Mouse (Mus musculus): ENCODE measurements around the gene Shprh. TPM values are rescaled to one million over a fixed set of nuclear protein-coding genes. Genes with fewer than 3 reads are reported as not detected.
"Not testable (repeated sequence)": the region's sequence is repeated elsewhere in the genome, so short reads cannot be mapped to it uniquely, and the experiment has no call there.

The Shprh gene
- polyA plus RNA-seq, 1 experiment from 2014 or later = 17.2 TPM

GRCm38 (mm10) chr10:11180077-11180476, 30.9 kb downstream of the Shprh start:
- no peaks in the 10 kb centered on the region for H3K9me3 ChIP-seq
- no peak overlapping the region for H3K4me3 ChIP-seq
- ATAC-seq (ENCODE audit: insufficient number of reproducible peaks, low FRiP score, low TSS enrichment, low read depth) = no peak
- no peak overlapping the region for H3K9ac ChIP-seq
- no peaks in the 10 kb centered on the region for H3K27me3 ChIP-seq
- H3K27ac ChIP-seq = no peak overlapping the region
- H3K4me1 ChIP-seq = no peaks in the 10 kb centered on the region
- no peak overlapping the region for H3K4me2 ChIP-seq
- WGBS = 94% methylated on average over 5 of the region's 5 CpGs
- H3K36me3 ChIP-seq = peaks cover 62% of the 10 kb centered on the region

DNA sequence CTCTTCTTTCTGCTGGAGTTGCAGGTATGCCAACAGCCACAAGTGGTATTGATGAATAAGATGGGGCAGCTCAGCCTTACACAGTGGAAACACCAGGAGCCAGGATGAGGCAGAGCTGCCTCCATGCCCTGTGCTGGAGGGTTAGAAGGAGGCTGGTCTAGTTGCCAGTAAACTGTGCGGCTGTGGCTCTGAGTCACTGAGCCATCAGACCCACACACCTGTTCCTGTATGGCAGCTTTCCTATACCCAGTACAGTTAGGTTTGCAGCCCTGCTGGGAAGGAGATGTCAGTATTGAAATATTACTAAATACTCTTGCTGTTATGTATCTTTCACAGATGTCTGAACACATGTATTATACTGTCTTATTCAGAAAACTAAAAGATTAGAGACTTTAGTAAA, 48.1 kb downstream of the Shprh start:
- Histone ChIP-seq H3K27ac (no peak overlapping the region), H3K36me3 (peaks cover 49% of the 10 kb centered on the region), H3K9me3 (no peaks in the 10 kb centered on the region), H3K4me3 (no peak overlapping the region), H3K4me2 (no peak overlapping the region), H3K27me3 (no peaks in the 10 kb centered on the region), H3K4me1 (no peaks in the 10 kb centered on the region), H3K9ac (no peak overlapping the region)
- ATAC-seq (ENCODE audit: insufficient number of reproducible peaks, low FRiP score, low TSS enrichment, low read depth) = no peak
- 83% methylated on average over 1 of the region's 1 CpGs for WGBS

DNA sequence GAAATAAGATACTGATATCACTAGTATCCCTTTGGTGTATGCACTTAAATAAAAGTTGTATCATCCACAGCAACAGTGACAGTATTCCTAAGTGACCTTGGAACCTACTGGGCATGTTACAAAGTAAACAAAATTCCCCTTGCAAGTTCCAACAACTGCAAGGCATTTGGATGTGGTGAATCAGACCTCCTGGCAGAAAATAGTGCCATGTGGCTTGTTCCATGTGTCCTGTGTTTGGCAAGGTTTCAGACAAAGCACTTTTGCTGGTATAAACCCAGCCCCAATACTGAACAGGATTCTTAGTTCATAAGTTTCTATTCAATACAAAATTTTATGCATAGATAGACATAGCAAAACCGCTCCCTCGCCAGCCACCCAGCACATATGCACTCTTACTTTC, 49.1 kb downstream of the Shprh start:
- Histone ChIP-seq H3K4me3 (no peak overlapping the region), H3K36me3 (peaks cover 51% of the 10 kb centered on the region), H3K9me3 (no peaks in the 10 kb centered on the region), H3K27me3 (no peaks in the 10 kb centered on the region), H3K9ac (no peak overlapping the region), H3K4me2 (no peak overlapping the region), H3K27ac (no peak overlapping the region), H3K4me1 (no peaks in the 10 kb centered on the region)
- ATAC-seq (ENCODE audit: insufficient number of reproducible peaks, low FRiP score, low TSS enrichment, low read depth) = no peak
- 89% methylated on average over 2 of the region's 2 CpGs for WGBS

- no peaks in the 10 kb centered on the region for H3K9me3 ChIP-seq
- H3K4me1 ChIP-seq = no peaks in the 10 kb centered on the region
- H3K27me3 ChIP-seq = no peaks in the 10 kb centered on the region
- H3K27ac ChIP-seq = no peak overlapping the region
- WGBS = 86% methylated on average over 4 of the region's 4 CpGs
- no peak overlapping the region for H3K9ac ChIP-seq
- H3K4me2 ChIP-seq = no peak overlapping the region
- H3K4me3 ChIP-seq = no peak overlapping the region
- ATAC-seq (ENCODE audit: insufficient number of reproducible peaks, low FRiP score, low TSS enrichment, low read depth) = no peak
- peaks cover 41% of the 10 kb centered on the region for H3K36me3 ChIP-seq
Measured at GRCm38 (mm10) chr10:11199980-11200379, 50.8 kb downstream of the Shprh start.

GRCm38 (mm10) chr10:11205883-11206282, 56.7 kb downstream of the Shprh start:
- 90% methylated on average over 2 of the region's 2 CpGs for WGBS
- ATAC-seq (ENCODE audit: insufficient number of reproducible peaks, low FRiP score, low TSS enrichment, low read depth); H3K4me2 ChIP-seq; H3K4me3 ChIP-seq; H3K9me3 ChIP-seq; H3K9ac ChIP-seq; H3K27ac ChIP-seq; H3K4me1 ChIP-seq; H3K27me3 ChIP-seq: not testable (repeated sequence)
- peaks cover 30% of the 10 kb centered on the region for H3K36me3 ChIP-seq

- ATAC-seq (ENCODE audit: insufficient number of reproducible peaks, low FRiP score, low TSS enrichment, low read depth) = no peak
- H3K27ac ChIP-seq = no peak overlapping the region
- no peaks in the 10 kb centered on the region for H3K9me3 ChIP-seq
- H3K4me1 ChIP-seq = no peaks in the 10 kb centered on the region
- H3K36me3 ChIP-seq = peaks cover 35% of the 10 kb centered on the region
- H3K27me3 ChIP-seq = no peaks in the 10 kb centered on the region
- whole genome bisulfite sequencing = 98% methylated on average over 1 of the region's 1 CpGs
- H3K9ac ChIP-seq = no peak overlapping the region
- H3K4me2 ChIP-seq = no peak overlapping the region
- no peak overlapping the region for H3K4me3 ChIP-seq
Measured at GRCm38 (mm10) chr10:11208670-11209069, 59.4 kb downstream of the Shprh start.

DNA sequence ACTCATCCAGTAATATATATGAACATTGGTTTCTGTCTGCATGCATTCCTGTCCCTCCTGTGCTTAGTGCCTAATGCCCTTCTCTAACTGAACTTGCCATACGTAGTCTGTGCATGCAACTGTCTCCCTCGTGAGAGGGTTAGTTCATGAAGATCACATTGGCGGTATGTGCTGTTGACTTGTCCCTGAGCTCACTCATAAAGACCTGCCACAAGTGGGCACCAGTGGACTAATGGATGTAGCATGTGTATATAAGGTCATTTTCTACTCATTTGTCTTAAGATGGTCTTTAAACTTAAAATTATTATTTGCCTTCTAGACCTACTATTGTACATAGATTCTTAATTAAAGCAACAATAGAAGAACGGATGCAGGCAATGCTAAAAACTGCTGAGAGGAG, 62.8 kb downstream of the Shprh start:
- Histone ChIP-seq H3K9me3 (no peaks in the 10 kb centered on the region), H3K9ac (no peak overlapping the region), H3K4me1 (no peaks in the 10 kb centered on the region), H3K36me3 (peaks cover 39% of the 10 kb centered on the region), H3K27me3 (no peaks in the 10 kb centered on the region), H3K27ac (no peak overlapping the region), H3K4me2 (no peak overlapping the region), H3K4me3 (no peak overlapping the region)
- 91% methylated on average over 4 of the region's 4 CpGs for WGBS
- no peak for ATAC-seq (ENCODE audit: insufficient number of reproducible peaks, low FRiP score, low TSS enrichment, low read depth)

- H3K27ac ChIP-seq = no peak overlapping the region
- H3K27me3 ChIP-seq = no peaks in the 10 kb centered on the region
- no peak overlapping the region for H3K4me3 ChIP-seq
- ATAC-seq (ENCODE audit: insufficient number of reproducible peaks, low FRiP score, low TSS enrichment, low read depth) = no peak
- H3K4me1 ChIP-seq = no peaks in the 10 kb centered on the region
- no peaks in the 10 kb centered on the region for H3K36me3 ChIP-seq
- no peak overlapping the region for H3K9ac ChIP-seq
- no peak overlapping the region for H3K4me2 ChIP-seq
- no peaks in the 10 kb centered on the region for H3K9me3 ChIP-seq
- WGBS = 83% methylated on average over 3 of the region's 3 CpGs
Measured at GRCm38 (mm10) chr10:11226442-11226841, 77.2 kb downstream of the Shprh start.

GRCm38 (mm10) chr10:11229545-11230178, 80.4 kb downstream of the Shprh start:
- WGBS = 39% methylated on average over 6 of the region's 6 CpGs

DNA sequence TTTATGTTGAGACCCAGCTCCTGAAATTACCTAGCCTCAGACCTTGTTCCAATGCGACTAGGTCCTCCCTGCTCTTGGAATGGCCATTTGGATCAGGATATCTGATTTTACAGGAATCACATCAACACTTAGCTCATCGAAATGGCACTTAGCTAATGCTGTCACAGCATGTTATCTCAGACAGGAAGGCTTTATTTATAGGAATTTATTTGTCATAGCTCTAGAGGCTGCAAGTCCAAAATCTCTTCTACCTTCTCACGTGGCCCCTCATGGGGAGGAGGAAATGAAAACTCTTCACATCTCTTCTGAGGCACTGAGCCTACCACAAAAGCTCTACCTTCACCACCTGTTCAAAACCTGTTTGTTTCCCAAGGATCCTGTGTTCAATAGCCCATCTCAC, 84.0 kb downstream of the Shprh start:
- Histone ChIP-seq H3K4me1 (no peaks in the 10 kb centered on the region), H3K9ac (no peak overlapping the region), H3K36me3 (no peaks in the 10 kb centered on the region), H3K9me3 (no peaks in the 10 kb centered on the region), H3K27me3 (no peaks in the 10 kb centered on the region), H3K4me3 (no peak overlapping the region), H3K4me2 (no peak overlapping the region), H3K27ac (no peak overlapping the region)
- no peak for ATAC-seq (ENCODE audit: insufficient number of reproducible peaks, low FRiP score, low TSS enrichment, low read depth)
- 61% methylated on average over 3 of the region's 3 CpGs for WGBS

More at GRCm38 (mm10) chr10:11229545-11230178, 80.4 kb downstream of the Shprh start:
- Histone ChIP-seq H3K4me2 (no peak overlapping the region), H3K36me3 (no peaks in the 10 kb centered on the region), H3K9me3 (no peaks in the 10 kb centered on the region), H3K4me3 (no peak overlapping the region), H3K9ac (no peak overlapping the region), H3K27ac (no peak overlapping the region), H3K27me3 (no peaks in the 10 kb centered on the region), H3K4me1 (no peaks in the 10 kb centered on the region)
- no peak for ATAC-seq (ENCODE audit: insufficient number of reproducible peaks, low FRiP score, low TSS enrichment, low read depth)

GRCm38 (mm10) chr10:11242988-11243387, 93.8 kb downstream of the Shprh start:
- 71% methylated on average over 3 of the region's 3 CpGs for WGBS
- not testable (repeated sequence) for H3K27me3 ChIP-seq; H3K4me2 ChIP-seq; H3K27ac ChIP-seq; ATAC-seq (ENCODE audit: insufficient number of reproducible peaks, low FRiP score, low TSS enrichment, low read depth); H3K9me3 ChIP-seq; H3K36me3 ChIP-seq; H3K4me3 ChIP-seq; H3K4me1 ChIP-seq; H3K9ac ChIP-seq

- no peak overlapping the region for H3K9ac ChIP-seq
- 81% methylated on average over 3 of the region's 3 CpGs for WGBS
- no peak overlapping the region for H3K27ac ChIP-seq
- no peaks in the 10 kb centered on the region for H3K36me3 ChIP-seq
- no peak overlapping the region for H3K4me3 ChIP-seq
- H3K27me3 ChIP-seq = no peaks in the 10 kb centered on the region
- 0 out of 2 replicates have a peak, but pooled peaks cover 4% of the 10 kb centered on the region for H3K4me1 ChIP-seq
- ATAC-seq (ENCODE audit: insufficient number of reproducible peaks, low FRiP score, low TSS enrichment, low read depth) = no peak
- no peaks in the 10 kb centered on the region for H3K9me3 ChIP-seq
- no peak overlapping the region for H3K4me2 ChIP-seq
Measured at GRCm38 (mm10) chr10:11248210-11248609, 99.0 kb downstream of the Shprh start.

Measured in limb, embryonic 15.5 days (tissue).